Mouse (Mus musculus): ENCODE measurements around the gene Btbd9. TPM values are rescaled to one million over a fixed set of nuclear protein-coding genes. Genes with fewer than 3 reads are reported as not detected.
A peak's percentile ranks its signal among the peaks of the same experiment; 100 is the strongest.

Gene Btbd9
- polyA plus RNA-seq, 1 experiment from 2014 or later = 59.8 TPM

DNA sequence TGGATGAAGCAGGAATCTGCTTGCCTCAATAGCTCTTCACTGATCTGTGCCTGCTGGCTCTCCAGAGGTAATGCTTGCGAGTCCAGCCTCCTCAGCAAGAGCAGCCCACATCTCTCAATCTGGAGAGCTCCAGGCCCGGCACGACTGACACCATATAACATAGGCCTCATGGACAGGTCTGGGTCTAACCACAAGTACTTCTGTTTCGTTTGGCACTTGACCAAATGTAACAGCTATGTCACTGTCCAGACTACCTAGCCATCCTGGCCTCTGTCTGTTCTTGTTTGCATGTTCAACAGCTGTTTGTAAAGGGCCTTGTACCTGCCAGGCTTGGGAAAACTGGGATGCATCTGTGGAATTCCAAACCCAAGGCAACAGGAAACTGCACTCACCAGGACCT is 340.9 kb downstream of the Btbd9 start:
- Histone ChIP-seq H3K4me3 (no peak overlapping the region), H3K9me3 (no peaks in the 10 kb centered on the region), H3K27me3 (ENCODE audit: insufficient read depth, poor library complexity, severe bottlenecking) (no peaks in the 10 kb centered on the region), H3K27ac (no peak overlapping the region), H3K36me3 (0 out of 2 replicates have a peak, but pooled peaks cover 1% of the 10 kb centered on the region), H3K4me1 (peaks cover 30% of the 10 kb centered on the region)
- WGBS = 59% methylated on average over 4 of the region's 4 CpGs
- no peak for DNase-seq (ENCODE audit: low spot score)

DNA sequence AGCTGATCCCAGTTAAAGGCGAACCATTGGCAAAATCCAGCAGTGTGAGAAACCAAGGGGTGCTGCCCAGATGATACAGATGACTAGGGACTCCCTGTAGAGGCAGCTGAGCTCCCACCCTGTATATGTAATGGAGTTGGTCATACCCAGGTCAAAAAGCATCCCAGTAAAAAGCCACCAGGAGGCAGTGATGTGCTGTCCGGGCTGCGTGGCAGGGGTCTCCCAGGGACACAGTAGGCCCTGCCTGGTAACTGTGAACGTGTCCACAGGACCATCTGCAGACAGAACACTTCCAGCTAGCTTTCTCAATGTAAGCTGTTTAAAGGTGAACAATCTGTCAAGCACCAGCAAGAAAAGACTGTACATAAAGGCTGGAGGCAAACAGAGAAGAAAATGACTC is 343.6 kb downstream of the Btbd9 start:
- Histone ChIP-seq H3K9me3 (no peaks in the 10 kb centered on the region), H3K4me3 (no peak overlapping the region), H3K4me1 (peaks cover 30% of the 10 kb centered on the region), H3K27ac (no peak overlapping the region), H3K27me3 (ENCODE audit: insufficient read depth, poor library complexity, severe bottlenecking) (no peaks in the 10 kb centered on the region), H3K36me3 (0 out of 2 replicates have a peak, but pooled peaks cover 3% of the 10 kb centered on the region)
- no peak for DNase-seq (ENCODE audit: low spot score)
- WGBS = 43% methylated on average over 4 of the region's 4 CpGs

DNA sequence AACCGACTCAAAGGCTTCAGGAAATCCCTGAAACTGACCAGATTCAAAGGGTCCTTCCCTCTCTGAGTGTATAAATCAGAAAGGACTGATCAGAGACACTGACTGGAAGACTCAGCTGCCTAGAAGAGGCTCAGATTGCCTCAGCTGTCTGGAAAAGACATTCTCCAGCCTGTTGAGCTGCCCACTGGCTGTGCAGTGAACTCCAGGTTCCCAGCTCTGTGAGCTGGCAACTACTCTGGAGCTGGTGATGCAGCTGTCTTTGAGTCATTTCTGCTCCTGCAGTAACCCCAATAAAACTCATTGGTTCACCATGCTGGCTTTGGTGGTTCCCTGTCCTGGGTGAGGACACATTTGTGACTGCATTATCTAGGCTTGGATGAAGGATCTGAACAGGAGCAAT is 344.8 kb downstream of the Btbd9 start:
- DNase-seq (ENCODE audit: low spot score) = no peak
- Histone ChIP-seq H3K9me3 (no peaks in the 10 kb centered on the region), H3K27me3 (ENCODE audit: insufficient read depth, poor library complexity, severe bottlenecking) (no peaks in the 10 kb centered on the region), H3K4me1 (peaks cover 36% of the 10 kb centered on the region), H3K27ac (no peak overlapping the region), H3K36me3 (0 out of 2 replicates have a peak, but pooled peaks cover 3% of the 10 kb centered on the region), H3K4me3 (no peak overlapping the region)
- WGBS = 81% methylated on average over 1 of the region's 1 CpGs

DNA sequence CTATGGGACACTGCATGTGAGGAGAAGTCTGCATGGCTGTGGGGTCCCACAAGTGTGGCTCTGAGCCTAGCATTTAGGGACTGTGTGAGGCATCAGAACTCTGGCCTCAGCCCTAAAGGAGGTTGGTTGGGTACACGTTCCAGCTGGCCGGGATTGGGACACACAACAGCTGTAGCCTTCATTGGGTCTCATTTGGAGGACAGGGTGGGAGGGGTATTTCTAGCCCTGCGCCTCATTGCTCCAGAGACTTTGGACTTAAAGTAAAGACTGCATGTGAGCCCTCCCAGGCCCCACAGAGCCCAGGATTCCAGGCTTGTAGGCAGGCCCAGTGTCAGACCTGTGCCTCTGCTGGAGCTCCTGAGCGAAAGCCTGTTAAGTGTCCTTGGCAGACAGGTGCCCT is 345.9 kb downstream of the Btbd9 start:
- H3K9me3 ChIP-seq = no peaks in the 10 kb centered on the region
- no peaks in the 10 kb centered on the region for H3K27me3 ChIP-seq (ENCODE audit: insufficient read depth, poor library complexity, severe bottlenecking)
- H3K4me1 ChIP-seq = peaks cover 40% of the 10 kb centered on the region
- WGBS = 85% methylated on average over 4 of the region's 4 CpGs
- no peak for DNase-seq (ENCODE audit: low spot score)
- H3K36me3 ChIP-seq = 0 out of 2 replicates have a peak, but pooled peaks cover 3% of the 10 kb centered on the region
- H3K4me3 ChIP-seq = no peak overlapping the region
- H3K27ac ChIP-seq = 0 out of 2 replicates have a peak overlapping the region, but pooled peaks have one; percentile 22

DNA sequence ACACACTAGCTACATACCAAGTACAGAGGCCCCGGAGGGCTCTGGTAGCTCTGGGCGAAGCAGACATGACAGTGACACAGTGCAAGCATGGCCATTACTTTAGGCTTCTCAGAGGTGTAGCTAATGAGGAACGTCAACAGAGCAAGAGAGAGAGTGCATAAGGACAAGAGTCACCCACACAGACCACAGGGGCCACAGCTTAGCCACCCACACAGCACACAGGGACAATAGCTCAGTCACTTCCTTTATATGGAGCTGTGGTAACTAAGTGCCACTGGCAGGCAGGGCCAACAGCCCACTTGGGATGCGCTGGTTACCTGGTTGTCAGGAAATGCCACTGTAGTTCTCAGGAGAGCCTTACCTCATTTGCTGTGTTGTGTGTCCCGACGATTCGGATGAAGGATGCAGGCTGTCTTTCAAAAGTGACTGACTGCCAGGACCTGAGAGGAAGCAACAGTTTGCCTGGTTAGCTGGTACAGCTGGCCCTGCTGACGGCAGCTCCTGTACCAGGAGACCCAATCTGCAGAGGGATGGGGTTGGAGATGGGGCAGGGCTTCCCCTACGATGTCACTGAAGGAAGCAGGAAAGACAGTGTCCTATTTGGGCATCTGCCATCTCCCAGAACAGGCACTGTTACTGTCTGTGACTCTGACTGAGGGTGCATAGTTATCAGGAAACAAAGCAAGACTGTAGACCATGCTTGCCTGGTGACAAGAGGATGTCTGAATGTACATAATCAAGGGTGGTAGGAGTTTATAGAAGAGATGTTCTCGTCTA is 347.7 kb downstream of the Btbd9 start:
- Histone ChIP-seq H3K27ac (no peak overlapping the region), H3K4me3 (no peak overlapping the region), H3K9me3 (no peaks in the 10 kb centered on the region), H3K36me3 (0 out of 2 replicates have a peak, but pooled peaks cover 3% of the 10 kb centered on the region), H3K4me1 (peaks cover 48% of the 10 kb centered on the region), H3K27me3 (ENCODE audit: insufficient read depth, poor library complexity, severe bottlenecking) (no peaks in the 10 kb centered on the region)
- WGBS = 88% methylated on average over 10 of the region's 10 CpGs
- no peak for DNase-seq (ENCODE audit: low spot score)

DNA sequence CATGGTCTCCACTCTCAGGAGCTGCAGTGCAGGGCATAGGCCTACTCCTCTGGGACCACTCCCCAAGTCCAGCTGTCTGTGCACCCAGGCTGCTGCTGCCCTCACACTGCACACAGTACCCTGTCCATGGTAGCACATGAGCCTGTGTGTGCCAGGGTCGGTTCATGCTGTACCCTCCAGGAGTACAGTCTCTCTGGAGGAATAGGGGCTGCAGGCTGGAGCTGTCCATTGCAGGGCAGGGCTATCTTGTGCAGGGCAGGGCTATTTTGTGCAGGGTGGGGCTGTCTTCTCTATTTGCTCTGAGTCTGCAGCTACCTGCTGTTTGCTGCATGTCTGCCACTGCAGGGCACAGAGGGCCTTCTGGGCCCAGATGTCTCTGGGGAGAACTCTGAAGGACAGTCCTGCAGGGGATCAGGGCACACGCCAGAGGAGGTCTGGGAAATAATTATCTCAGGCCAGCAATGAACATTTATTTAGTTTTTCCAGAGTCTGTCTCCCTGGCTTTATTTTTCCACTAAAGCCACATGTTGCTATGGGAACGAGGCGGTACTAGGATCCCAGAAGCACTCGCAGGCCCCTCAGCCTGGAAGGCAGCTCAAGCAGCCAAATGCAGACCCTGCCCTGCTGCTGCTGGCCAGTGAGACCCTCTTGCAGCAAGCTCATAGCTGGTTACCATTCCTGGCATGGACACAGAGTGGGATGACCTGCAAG is 351.1 kb downstream of the Btbd9 start:
- no peaks in the 10 kb centered on the region for H3K9me3 ChIP-seq
- no peak overlapping the region for H3K4me3 ChIP-seq
- H3K27me3 ChIP-seq (ENCODE audit: insufficient read depth, poor library complexity, severe bottlenecking) = no peaks in the 10 kb centered on the region
- DNase-seq (ENCODE audit: low spot score) = no peak
- 58% methylated on average over 5 of the region's 5 CpGs for WGBS
- 0 out of 2 replicates have a peak overlapping the region, but pooled peaks have one; percentile 25 for H3K27ac ChIP-seq
- H3K36me3 ChIP-seq = 0 out of 2 replicates have a peak, but pooled peaks cover 2% of the 10 kb centered on the region
- peaks cover 48% of the 10 kb centered on the region for H3K4me1 ChIP-seq

DNA sequence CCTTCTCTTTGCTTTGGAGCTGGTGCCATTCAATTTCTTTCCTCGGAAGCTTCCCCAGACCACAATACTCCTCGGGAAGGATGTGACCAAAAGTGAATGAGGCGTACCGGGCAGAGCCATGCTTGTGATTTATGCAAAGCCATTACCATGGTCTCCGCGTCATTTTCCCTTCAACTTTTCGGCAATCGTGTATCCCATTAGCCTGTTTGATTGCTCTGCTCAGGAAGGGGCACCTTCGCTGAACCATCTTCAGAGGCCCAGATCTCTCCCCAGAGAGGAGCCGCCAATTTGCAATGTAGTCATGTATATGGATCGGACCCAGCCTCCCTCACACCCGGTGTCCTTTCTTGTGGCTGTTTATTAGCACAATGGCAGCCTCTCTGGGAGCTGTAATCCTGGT is 353.5 kb downstream of the Btbd9 start:
- DNase-seq (ENCODE audit: low spot score) = no peak
- no peaks in the 10 kb centered on the region for H3K9me3 ChIP-seq
- peaks cover 39% of the 10 kb centered on the region for H3K4me1 ChIP-seq
- H3K36me3 ChIP-seq = peaks cover 17% of the 10 kb centered on the region
- no peaks in the 10 kb centered on the region for H3K27me3 ChIP-seq (ENCODE audit: insufficient read depth, poor library complexity, severe bottlenecking)
- 82% methylated on average over 12 of the region's 12 CpGs for WGBS
- H3K27ac ChIP-seq = no peak overlapping the region
- H3K4me3 ChIP-seq = no peak overlapping the region

DNA sequence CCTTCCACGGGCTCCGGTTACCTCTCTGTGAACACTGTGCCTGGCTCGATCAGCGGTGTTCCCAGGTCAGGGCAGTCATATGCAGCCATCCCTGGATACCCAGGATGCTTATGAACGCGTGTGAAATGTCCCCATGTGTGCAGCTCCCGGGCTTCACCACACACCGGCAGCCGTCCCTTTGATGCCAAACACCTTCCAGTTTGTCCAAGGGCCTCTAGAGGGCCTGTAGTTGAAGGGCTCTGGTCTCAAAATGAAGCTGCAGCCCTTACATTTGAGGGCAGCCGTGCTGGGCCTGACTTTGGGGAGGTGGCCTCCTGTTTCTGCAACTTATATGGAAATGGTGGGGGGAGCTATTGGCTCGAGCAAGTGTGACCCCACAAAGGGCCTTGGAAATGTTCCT is 353.9 kb downstream of the Btbd9 start:
- no peak overlapping the region for H3K27ac ChIP-seq
- peaks cover 21% of the 10 kb centered on the region for H3K36me3 ChIP-seq
- 73% methylated on average over 11 of the region's 11 CpGs for WGBS
- H3K4me3 ChIP-seq = no peak overlapping the region
- no peaks in the 10 kb centered on the region for H3K9me3 ChIP-seq
- no peak for DNase-seq (ENCODE audit: low spot score)
- H3K4me1 ChIP-seq = peaks cover 42% of the 10 kb centered on the region
- H3K27me3 ChIP-seq (ENCODE audit: insufficient read depth, poor library complexity, severe bottlenecking) = no peaks in the 10 kb centered on the region

DNA sequence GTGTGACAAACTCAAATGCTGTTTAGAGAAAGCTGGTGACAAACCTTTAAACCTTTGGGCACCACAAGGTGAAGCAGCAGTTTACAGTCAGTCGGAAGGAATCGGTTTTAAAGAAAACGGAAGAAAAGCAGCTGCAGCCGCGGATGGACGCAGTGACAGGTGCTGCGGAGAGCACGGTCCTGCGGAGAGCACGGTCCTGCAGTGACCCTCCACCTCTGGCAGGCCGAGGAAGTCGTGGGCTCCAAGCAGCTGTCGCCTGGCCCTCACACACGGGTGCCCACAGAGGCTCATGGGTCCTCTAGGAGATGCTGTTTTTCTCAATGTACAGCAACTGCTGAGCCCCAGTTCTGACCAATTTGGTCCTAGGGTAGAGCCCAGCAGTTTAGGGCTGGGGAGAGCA is 354.6 kb downstream of the Btbd9 start:
- 80% methylated on average over 14 of the region's 14 CpGs for WGBS
- no peak overlapping the region for H3K27ac ChIP-seq

DNA sequence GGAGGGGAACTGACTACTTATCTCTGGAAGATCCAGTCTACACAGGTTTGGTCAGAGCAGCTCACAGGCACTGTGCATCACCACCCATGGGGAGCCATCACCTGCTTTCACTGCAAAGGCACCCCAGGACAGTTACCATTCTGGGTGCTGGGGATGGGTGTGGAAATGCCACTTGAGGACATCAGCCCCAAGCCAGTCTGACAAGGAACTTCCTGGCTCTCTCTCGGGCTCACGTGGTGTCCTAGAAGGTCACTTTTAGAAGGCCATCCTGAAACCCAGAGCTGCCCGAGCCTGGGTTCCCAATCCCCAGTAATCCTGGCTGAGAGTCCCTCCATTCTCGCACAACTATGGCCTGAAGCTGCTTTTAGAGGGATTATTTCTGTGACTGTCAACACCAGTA is 360.5 kb downstream of the Btbd9 start:
- Histone ChIP-seq H3K4me1 (peaks cover 45% of the 10 kb centered on the region), H3K9me3 (no peaks in the 10 kb centered on the region), H3K27ac (peak overlapping the region; percentile 79), H3K27me3 (ENCODE audit: insufficient read depth, poor library complexity, severe bottlenecking) (no peaks in the 10 kb centered on the region), H3K4me3 (no peak overlapping the region), H3K36me3 (peaks cover 45% of the 10 kb centered on the region)
- WGBS = 42% methylated on average over 4 of the region's 4 CpGs
- DNase-seq (ENCODE audit: low spot score) = no peak

More for the DNA sequence above, 354.6 kb downstream of the Btbd9 start:
- Histone ChIP-seq H3K36me3 (peaks cover 23% of the 10 kb centered on the region), H3K4me1 (peaks cover 42% of the 10 kb centered on the region), H3K4me3 (no peak overlapping the region), H3K27me3 (ENCODE audit: insufficient read depth, poor library complexity, severe bottlenecking) (no peaks in the 10 kb centered on the region), H3K9me3 (no peaks in the 10 kb centered on the region)
- DNase-seq (ENCODE audit: low spot score) = no peak

DNA sequence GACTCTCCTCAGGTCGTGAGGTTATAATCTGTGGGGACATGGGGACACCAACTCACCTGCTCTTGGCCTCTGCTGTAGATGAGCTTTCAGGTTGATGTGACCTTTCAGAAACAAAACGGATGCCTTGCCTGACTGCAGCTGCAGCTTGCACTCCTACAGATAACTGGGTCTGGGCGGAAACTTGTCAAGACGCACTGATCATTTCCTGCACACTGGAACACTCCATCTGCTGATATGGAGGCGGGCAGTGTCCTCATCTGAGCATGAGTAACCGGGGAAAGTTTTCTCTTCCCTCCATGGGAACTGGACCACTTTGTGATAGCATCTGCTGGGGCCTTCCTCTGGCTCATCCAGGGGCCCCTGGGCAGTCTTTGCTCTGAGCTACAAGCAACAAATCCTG is 361.9 kb downstream of the Btbd9 start:
- peaks cover 45% of the 10 kb centered on the region for H3K4me1 ChIP-seq
- 39% methylated on average over 6 of the region's 6 CpGs for WGBS
- peaks cover 47% of the 10 kb centered on the region for H3K36me3 ChIP-seq
- H3K27me3 ChIP-seq (ENCODE audit: insufficient read depth, poor library complexity, severe bottlenecking) = no peaks in the 10 kb centered on the region
- no peak overlapping the region for H3K4me3 ChIP-seq
- H3K27ac ChIP-seq = peak overlapping the region; percentile 23; the same call in 1 of the 2 replicates
- no peaks in the 10 kb centered on the region for H3K9me3 ChIP-seq
- no peak for DNase-seq (ENCODE audit: low spot score)

DNA sequence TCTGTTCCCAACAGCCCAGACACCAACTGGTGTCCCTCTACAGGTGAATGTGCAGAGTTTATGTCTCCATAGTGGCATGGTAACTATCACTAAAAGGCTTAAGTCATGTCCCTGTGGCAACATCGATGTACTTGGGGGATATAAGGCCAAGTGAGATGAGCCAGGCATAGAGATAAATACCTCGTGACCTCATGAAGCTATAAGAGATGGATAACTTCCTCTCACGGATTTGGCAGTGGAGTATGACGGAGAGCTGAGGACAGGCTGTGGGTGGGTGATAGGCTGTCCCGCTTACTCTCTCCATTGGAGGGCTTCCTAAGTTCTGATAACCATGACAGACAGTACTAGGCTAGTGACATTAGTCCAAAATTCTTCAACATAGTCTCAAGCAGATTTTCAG is 362.9 kb downstream of the Btbd9 start:
- H3K36me3 ChIP-seq = peaks cover 51% of the 10 kb centered on the region
- DNase-seq (ENCODE audit: low spot score) = no peak
- WGBS = 74% methylated on average over 5 of the region's 5 CpGs
- H3K27ac ChIP-seq = no peak overlapping the region
- no peak overlapping the region for H3K4me3 ChIP-seq
- peaks cover 49% of the 10 kb centered on the region for H3K4me1 ChIP-seq
- H3K27me3 ChIP-seq (ENCODE audit: insufficient read depth, poor library complexity, severe bottlenecking) = no peaks in the 10 kb centered on the region
- no peaks in the 10 kb centered on the region for H3K9me3 ChIP-seq

DNA sequence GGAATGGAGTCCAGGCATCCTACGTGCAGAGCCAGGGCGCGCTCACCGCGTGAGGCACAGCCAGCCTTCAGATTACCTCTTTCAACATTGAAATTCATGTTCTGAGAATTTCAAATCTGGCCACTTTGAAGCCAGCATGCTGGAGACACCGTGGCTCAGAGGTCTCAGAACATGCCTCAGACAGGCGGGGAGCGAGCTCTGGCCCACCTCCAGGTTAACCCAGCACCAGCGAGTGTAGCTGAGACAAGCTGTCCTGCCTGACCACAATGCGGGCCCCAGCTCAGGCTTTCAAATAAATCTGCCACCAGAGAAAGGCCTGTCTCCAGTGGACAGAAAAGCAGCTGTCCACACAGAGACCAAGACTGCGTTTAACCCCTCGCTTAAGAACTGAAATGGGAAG is 363.6 kb downstream of the Btbd9 start:
- Histone ChIP-seq H3K9me3 (no peaks in the 10 kb centered on the region), H3K4me3 (no peak overlapping the region), H3K27me3 (ENCODE audit: insufficient read depth, poor library complexity, severe bottlenecking) (no peaks in the 10 kb centered on the region), H3K36me3 (peaks cover 54% of the 10 kb centered on the region), H3K27ac (no peak overlapping the region), H3K4me1 (peaks cover 51% of the 10 kb centered on the region)
- 87% methylated on average over 12 of the region's 12 CpGs for WGBS
- no peak for DNase-seq (ENCODE audit: low spot score)

Measured in heart, embryonic 10.5 days (tissue).